Mouse (Mus musculus) kidney, embryonic 16.5 days (tissue): ENCODE data around the gene Myo19. TPM values are rescaled to one million over a fixed set of nuclear protein-coding genes. Genes with fewer than 3 reads are reported as not detected.
"Not testable (repeated sequence)": the region's sequence is repeated elsewhere in the genome, so short reads cannot be mapped to it uniquely, and the experiment has no call there.

Experiments used
- ATAC-seq: fragments of 200-750 bp; cut with Nextera tagmentation; 2 replicates; pipeline ENCODE4 v1.8.0; 2017; ENCODE audit warnings: moderate TSS enrichment; ENCODE audit not compliant: low FRiP score, low TSS enrichment
- H3K27ac ChIP-seq: fragments of 300-500 bp; sonication (generic); 2 replicates; pipeline ENCODE4 v1.5.1; 2014; ENCODE audit warnings: low read length
- H3K27me3 ChIP-seq: fragments of 300-500 bp; sonication (generic); 2 replicates; pipeline ENCODE4 v1.6.1; 2014; ENCODE audit warnings: low read length, control low read depth, mixed read lengths; ENCODE audit not compliant: insufficient read depth
- H3K36me3 ChIP-seq: fragments of 300-500 bp; sonication (generic); 2 replicates; pipeline ENCODE4 v1.6.1; 2014; ENCODE audit warnings: low read length, control low read depth, mixed read lengths; ENCODE audit not compliant: insufficient read depth
- H3K4me1 ChIP-seq: fragments of 300-500 bp; sonication (generic); 2 replicates; pipeline ENCODE4 v1.6.1; 2014; ENCODE audit warnings: low read length, control low read depth, mixed read lengths; ENCODE audit not compliant: insufficient read depth
- H3K4me2 ChIP-seq: fragments of 300-500 bp; sonication (generic); replicated peaks from 2 replicates; pipeline ENCODE4 v1.6.1; 2014; ENCODE audit warnings: low read depth, low read length
- H3K4me3 ChIP-seq: fragments of 300-500 bp; sonication (generic); 2 replicates; pipeline ENCODE4 v1.5.1; 2014; ENCODE audit warnings: mild to moderate bottlenecking, low read length
- H3K9ac ChIP-seq: fragments of 300-500 bp; sonication (generic); replicated peaks from 2 replicates; pipeline ENCODE4 v1.6.1; 2014; ENCODE audit warnings: low read length
- H3K9me3 ChIP-seq: fragments of 300-500 bp; sonication (generic); 2 replicates; pipeline ENCODE4 v1.6.1; 2016; ENCODE audit warnings: low read length, control low read depth
- WGBS: fragments of 180-500 bp; shearing (Covaris S2); extraction: QIAGEN DNeasy Blood & Tissue Kit; methylation state at CpG from one replicate; pipeline ENCODE4 v1.1.7; 2014; 5-methylcytosine and 5-hydroxymethylcytosine counted together
- polyA plus RNA-seq: library from polyadenylated mRNA; unstranded; fragments of >200 nt; fragmentation: Nextera tagmentation; extraction: Ambion mirVana; gene quantifications from 2 replicates; pipeline ENCODE4 v1.2.1, GENCODE M21; 2015

Gene Myo19
- polyA plus RNA-seq, 1 experiment from 2014 or later = 11.8 TPM

- peak; percentile 92 for ATAC-seq
Observed at GRCm38 (mm10) chr11:84870337-84871043, 9.5 kb upstream of the Myo19 start, which contains the start of gene Ggnbp2. TSS of gene Ggnbp2 (minus strand) at chr11:84870817.

GRCm38 (mm10) chr11:84871046-84871445 lies 8.9 kb upstream of the Myo19 start:
- Histone ChIP-seq H3K4me2 (peak overlapping the region; percentile 61), H3K9me3 (no peaks in the 10 kb centered on the region), H3K9ac (peak overlapping the region; percentile 95), H3K27ac (peak overlapping the region; percentile 99), H3K4me1 (peaks cover 21% of the 10 kb centered on the region), H3K36me3 (no peaks in the 10 kb centered on the region), H3K4me3 (peak overlapping the region; percentile 97), H3K27me3 (no peaks in the 10 kb centered on the region)
- peak; percentile 52 for ATAC-seq
- 2% methylated on average over 10 of the region's 10 CpGs for WGBS

More at GRCm38 (mm10) chr11:84870337-84871043, 9.5 kb upstream of the Myo19 start, which contains the start of gene Ggnbp2:
- no peaks in the 10 kb centered on the region for H3K9me3 ChIP-seq
- H3K4me2 ChIP-seq = peak within 1 kb of the TSS; percentile 83
- H3K4me1 ChIP-seq = peaks cover 24% of the 10 kb centered on the region
- H3K27ac ChIP-seq = peak within 1 kb of the TSS; percentile 99
- peak within 1 kb of the TSS; percentile 97 for H3K4me3 ChIP-seq
- H3K36me3 ChIP-seq = no peaks in the 10 kb centered on the region
- no peaks in the 10 kb centered on the region for H3K27me3 ChIP-seq
- under 1% methylated on average over 44 of the region's 62 CpGs for WGBS
- H3K9ac ChIP-seq = peak within 1 kb of the TSS; percentile 97

- H3K4me2 ChIP-seq = peak overlapping the region; percentile 61
- no peak for ATAC-seq
- peak overlapping the region; percentile 97 for H3K4me3 ChIP-seq
- H3K9ac ChIP-seq = peak overlapping the region; percentile 95
- 70% methylated on average over 4 of the region's 4 CpGs for WGBS
- peaks cover 21% of the 10 kb centered on the region for H3K4me1 ChIP-seq
- H3K9me3 ChIP-seq = no peaks in the 10 kb centered on the region
- no peaks in the 10 kb centered on the region for H3K36me3 ChIP-seq
- H3K27me3 ChIP-seq = no peaks in the 10 kb centered on the region
- peak overlapping the region; percentile 99 for H3K27ac ChIP-seq
Observed at GRCm38 (mm10) chr11:84871548-84872069, 8.3 kb upstream of the Myo19 start.

GRCm38 (mm10) chr11:84873042-84873833 lies 6.7 kb upstream of the Myo19 start:
- peaks cover 11% of the 10 kb centered on the region; the same call in 1 of the 2 replicates for H3K4me1 ChIP-seq
- 66% methylated on average over 1 of the region's 1 CpGs for WGBS
- no peak overlapping the region for H3K4me2 ChIP-seq
- H3K27ac ChIP-seq = no peak overlapping the region
- no peaks in the 10 kb centered on the region for H3K27me3 ChIP-seq
- no peak overlapping the region for H3K9ac ChIP-seq
- no peaks in the 10 kb centered on the region for H3K36me3 ChIP-seq
- ATAC-seq = no peak
- H3K4me3 ChIP-seq = no peak overlapping the region
- no peaks in the 10 kb centered on the region for H3K9me3 ChIP-seq

DNA sequence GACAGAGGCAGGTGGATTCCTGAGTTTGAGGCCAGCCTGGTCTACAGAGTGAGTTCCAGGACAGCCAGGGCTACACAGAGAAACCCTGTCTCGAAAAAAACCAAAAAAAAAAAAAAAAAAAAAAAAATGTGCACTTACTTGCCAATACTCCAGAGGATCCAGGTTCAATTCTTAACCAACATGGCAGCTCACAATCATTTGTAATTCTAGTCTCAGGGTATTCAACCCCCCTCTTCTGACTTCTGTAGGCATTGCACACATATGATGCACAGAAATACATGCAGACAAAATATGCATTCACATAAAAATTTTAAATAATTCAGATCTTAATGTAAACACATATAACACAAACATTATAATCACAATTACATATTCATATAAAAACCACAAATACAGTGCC lies 3.9 kb upstream of the Myo19 start:
- ATAC-seq, H3K9ac ChIP-seq, H3K27me3 ChIP-seq, H3K4me2 ChIP-seq, H3K4me3 ChIP-seq, H3K27ac ChIP-seq, H3K36me3 ChIP-seq, H3K9me3 ChIP-seq: not testable (repeated sequence)
- H3K4me1 ChIP-seq = peaks cover 15% of the 10 kb centered on the region
- no CpG with 5 or more reads among the region's 1 CpGs for WGBS

GRCm38 (mm10) chr11:84879007-84879771 lies 759 bp upstream of the Myo19 start:
- Histone ChIP-seq H3K9ac (peak overlapping the region; percentile 89), H3K27ac (peak overlapping the region; percentile 98), H3K9me3 (no peaks in the 10 kb centered on the region), H3K36me3 (peaks cover 13% of the 10 kb centered on the region), H3K4me3 (peak overlapping the region; percentile 90), H3K4me1 (peaks cover 20% of the 10 kb centered on the region), H3K27me3 (no peaks in the 10 kb centered on the region), H3K4me2 (peak overlapping the region; percentile 67)
- ATAC-seq = no peak
- 17% methylated on average over 7 of the region's 7 CpGs for WGBS

DNA sequence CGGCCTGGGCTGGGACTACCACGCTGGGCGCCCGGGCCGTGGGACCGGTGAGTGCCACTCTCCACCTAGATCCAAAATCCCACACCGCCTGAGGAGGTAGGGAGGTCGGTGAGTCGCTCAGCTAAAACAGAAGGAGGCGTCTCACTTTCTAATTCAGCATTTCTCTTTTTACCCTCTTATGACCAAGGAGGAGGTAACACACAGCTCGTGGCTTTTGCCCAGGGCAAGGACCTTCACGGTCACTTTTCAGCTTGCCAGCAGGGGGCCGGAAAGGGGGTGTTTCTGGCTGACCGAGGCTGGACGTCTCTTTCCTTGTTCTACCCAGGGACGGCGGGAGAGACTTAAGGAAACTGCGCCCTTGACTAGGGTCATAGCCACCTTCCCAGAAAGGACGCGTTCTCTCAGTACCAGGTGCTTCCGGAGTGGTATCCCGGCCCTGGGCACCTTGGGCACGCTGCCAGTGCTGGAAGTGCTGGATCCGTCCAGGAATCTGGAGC lies 565 bp downstream of the Myo19 start:
- ATAC-seq = peak; percentile 76
- no peaks in the 10 kb centered on the region for H3K9me3 ChIP-seq
- no peaks in the 10 kb centered on the region for H3K27me3 ChIP-seq
- peaks cover 21% of the 10 kb centered on the region for H3K36me3 ChIP-seq
- peak overlapping the region; percentile 90 for H3K4me3 ChIP-seq
- peak overlapping the region; percentile 67 for H3K4me2 ChIP-seq
- peak overlapping the region; percentile 98 for H3K27ac ChIP-seq
- under 1% methylated on average over 23 of the region's 24 CpGs for WGBS
- peak overlapping the region; percentile 89 for H3K9ac ChIP-seq
- H3K4me1 ChIP-seq = peaks cover 20% of the 10 kb centered on the region

- H3K4me1 ChIP-seq = peaks cover 20% of the 10 kb centered on the region
- peak overlapping the region; percentile 67 for H3K4me2 ChIP-seq
- H3K27me3 ChIP-seq = no peaks in the 10 kb centered on the region
- peak overlapping the region; percentile 98 for H3K27ac ChIP-seq
- no peaks in the 10 kb centered on the region for H3K9me3 ChIP-seq
- ATAC-seq = 0 out of 2 replicates have a peak, but pooled peaks have one; percentile 17
- peak overlapping the region; percentile 90 for H3K4me3 ChIP-seq
- peak overlapping the region; percentile 89 for H3K9ac ChIP-seq
- 42% methylated on average over 9 of the region's 9 CpGs for WGBS
- H3K36me3 ChIP-seq = peaks cover 23% of the 10 kb centered on the region
Observed at GRCm38 (mm10) chr11:84880971-84881370, 1.0 kb downstream of the Myo19 start.

- 91% methylated on average over 7 of the region's 7 CpGs for whole genome bisulfite sequencing
- ATAC-seq = no peak
- peaks cover 31% of the 10 kb centered on the region for H3K36me3 ChIP-seq
- no peak overlapping the region for H3K4me3 ChIP-seq
- H3K9ac ChIP-seq = no peak overlapping the region
- H3K4me1 ChIP-seq = peaks cover 20% of the 10 kb centered on the region
- no peak overlapping the region for H3K27ac ChIP-seq
- no peak overlapping the region for H3K4me2 ChIP-seq
- H3K9me3 ChIP-seq = no peaks in the 10 kb centered on the region
- H3K27me3 ChIP-seq = no peaks in the 10 kb centered on the region
Observed at GRCm38 (mm10) chr11:84882346-84882745, 2.4 kb downstream of the Myo19 start.
